Mouse (Mus musculus): ENCODE data around the gene Fubp3. TPM values are rescaled to one million over a fixed set of nuclear protein-coding genes. Genes with fewer than 3 reads are reported as not detected.

Fubp3 gene
- polyA plus RNA-seq (2015; fragmentation: Illumina TruSeq; extraction: RNeasy Lipid Tissue Mini Kit (QIAGEN cat#74804); ENCODE audit: low read depth, low replicate concordance) = 23.3 TPM

DNA sequence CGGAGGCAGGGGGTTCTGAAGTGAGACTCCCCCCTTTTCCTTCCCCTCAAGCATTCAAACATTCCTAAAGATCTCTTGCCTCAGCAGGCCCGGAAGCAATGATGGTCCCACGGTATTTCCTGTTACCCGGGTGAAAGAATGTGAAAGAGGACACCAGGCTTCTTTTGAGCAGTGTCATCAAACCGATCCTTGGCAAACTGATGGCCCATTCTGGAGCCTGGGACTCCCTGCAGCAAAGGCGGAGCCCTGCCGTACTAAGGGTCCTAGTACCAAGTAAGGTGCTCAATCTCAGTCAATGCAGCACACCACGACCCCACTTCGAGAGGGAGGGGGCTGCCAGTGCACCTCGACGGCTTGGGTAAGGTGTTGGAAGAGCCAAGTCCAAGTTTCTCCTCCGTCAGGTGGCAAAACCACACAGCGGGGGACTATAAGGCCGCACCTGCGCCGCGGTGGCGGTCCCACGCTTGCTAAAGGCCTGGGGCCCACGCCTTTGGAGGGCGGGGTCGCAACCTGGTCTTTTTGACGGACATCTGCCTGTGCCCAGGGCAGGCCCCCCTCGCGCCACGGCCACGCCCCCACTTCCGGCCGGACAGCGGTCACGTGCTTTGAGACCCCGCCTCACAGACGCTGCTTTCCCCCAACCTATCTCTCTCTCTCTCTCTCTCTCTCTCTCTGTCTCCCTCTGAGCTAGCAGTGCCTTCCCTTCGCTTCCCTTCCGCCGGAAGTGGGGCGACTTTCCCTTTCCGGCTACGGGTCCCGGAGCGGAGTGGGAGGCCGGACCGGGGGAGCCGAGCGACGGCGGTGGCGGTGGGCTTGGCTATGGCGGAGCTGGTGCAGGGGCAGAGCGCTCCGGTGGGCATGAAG, at the start of gene Fubp3:
Gene Fubp3 (plus strand): TSS at position 601 of the 864 bp plus-strand sequence.

DNA sequence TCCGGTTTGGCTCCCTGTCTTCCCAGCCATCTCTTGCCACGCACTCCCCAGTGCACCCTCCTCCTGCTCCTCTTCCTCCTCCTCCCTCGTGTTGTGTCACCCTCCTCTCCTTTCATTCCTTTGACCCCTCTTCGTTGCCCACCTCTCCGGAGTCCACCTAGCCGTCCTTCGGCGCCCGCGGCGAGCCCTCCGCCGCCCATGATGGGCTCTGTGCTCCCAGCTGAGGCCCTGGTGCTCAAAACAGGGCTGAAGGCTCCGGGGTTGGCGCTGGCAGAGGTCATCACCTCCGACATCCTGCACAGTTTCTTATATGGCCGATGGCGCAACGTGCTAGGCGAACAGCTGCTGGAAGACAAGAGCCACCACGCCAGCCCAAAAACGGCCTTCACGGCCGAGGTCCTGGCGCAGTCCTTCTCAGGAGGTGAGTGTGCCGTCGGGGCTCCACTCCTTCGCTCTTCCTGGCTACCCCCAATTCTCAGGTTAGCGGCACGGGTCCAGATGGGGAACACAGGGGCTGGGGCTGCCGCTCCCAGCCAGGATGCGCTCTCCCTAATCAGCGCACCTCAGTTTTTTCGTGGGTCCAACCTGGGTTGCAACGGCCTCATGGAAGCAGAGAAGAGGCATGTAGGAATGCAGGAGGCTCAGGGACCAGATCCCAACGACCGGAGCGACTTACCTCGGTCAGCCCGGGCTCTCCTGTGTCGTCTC, 67.6 kb downstream of the Fubp3 start, which contains the start of gene Prdm12:
Gene Prdm12 (plus strand): TSS at position 137 of the 708 bp plus-strand sequence.

Other genes starting within 250 kb of the Fubp3 start
- 57.9 TPM for gene Ass1, start 102.4 kb upstream of the Fubp3 start, polyA plus RNA-seq (2015; fragmentation: Illumina TruSeq; extraction: RNeasy Lipid Tissue Mini Kit (QIAGEN cat#74804); ENCODE audit: low read depth, low replicate concordance)
- 0.18 TPM for gene Prdm12, start 67.4 kb downstream of the Fubp3 start, polyA plus RNA-seq (2015; fragmentation: Illumina TruSeq; extraction: RNeasy Lipid Tissue Mini Kit (QIAGEN cat#74804); ENCODE audit: low read depth, low replicate concordance)
- 26.9 TPM for gene Exosc2, start 98.1 kb downstream of the Fubp3 start, polyA plus RNA-seq (2015; fragmentation: Illumina TruSeq; extraction: RNeasy Lipid Tissue Mini Kit (QIAGEN cat#74804); ENCODE audit: low read depth, low replicate concordance)
- gene Abl1, start 115.7 kb downstream of the Fubp3 start, polyA plus RNA-seq (2015; fragmentation: Illumina TruSeq; extraction: RNeasy Lipid Tissue Mini Kit (QIAGEN cat#74804); ENCODE audit: low read depth, low replicate concordance) = 25.7 TPM
- gene Qrfp, start 237.9 kb downstream of the Fubp3 start, polyA plus RNA-seq (2015; fragmentation: Illumina TruSeq; extraction: RNeasy Lipid Tissue Mini Kit (QIAGEN cat#74804); ENCODE audit: low read depth, low replicate concordance) = not detected